11 mouse cellular contexts compared by ENCODE assay signal in the genomic region with DNA sequence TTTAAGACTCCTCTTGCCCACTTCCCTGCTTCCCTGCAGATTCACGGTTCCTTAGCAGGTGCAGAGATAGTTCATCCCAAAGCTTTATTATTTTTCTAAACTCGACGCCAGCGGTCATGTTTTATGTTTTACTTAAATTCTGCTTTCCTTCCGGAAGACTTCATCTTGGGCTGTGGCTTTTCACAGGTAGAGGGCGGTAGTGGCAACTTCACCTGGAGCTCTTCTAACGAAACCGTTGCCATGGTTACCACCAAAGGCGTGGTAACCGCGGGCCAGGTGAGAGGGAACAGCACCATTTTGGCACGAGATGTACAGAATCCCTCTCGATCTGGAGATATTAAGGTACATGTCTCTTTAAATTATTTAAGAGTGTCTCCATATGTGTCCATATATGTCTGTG. TPM values are rescaled to one million over a fixed set of nuclear protein-coding genes. Genes with fewer than 3 reads are reported as not detected.
DNase-seq lines count a peak whose midpoint lies in the region; ATAC-seq and TF ChIP-seq lines count a peak whose summit lies in the region.
"Had no signal": no experiment of that assay in that cellular context is flagged by ENCODE, and none has a peak within 500 bp of the region (broad histone marks: within the 10 kb centered on the region; RNA-seq: fewer than 3 reads in every experiment).

No protein-coding gene starts in this region.

- intact Hi-C loops in heart, adult 2 months (cut with DNase I): no loop called here

- ATAC-seq in heart, embryonic 11.5 days (replicated peaks; ENCODE audit: insufficient number of reproducible peaks, low FRiP score, low TSS enrichment): no peak

- H3K4me1 ChIP-seq in kidney, adult 2 months (ENCODE audit: control insufficient read depth, insufficient read depth, low read length): no peaks in the 10 kb centered on the region
- H3K4me1 ChIP-seq in heart, embryonic 11.5 days (ENCODE audit: control insufficient read depth, insufficient read depth, low read length): 0 out of 2 replicates have a peak, but pooled peaks cover 2% of the 10 kb centered on the region
- H3K4me1 ChIP-seq in heart, adult 2 months (ENCODE audit: control insufficient read depth, insufficient read depth, low read length): no peaks in the 10 kb centered on the region

- no peaks in the 10 kb centered on the region for H3K27me3 ChIP-seq in kidney, adult 2 months (replicated peaks; ENCODE audit: control insufficient read depth, insufficient read depth, low read length)
- no peaks in the 10 kb centered on the region for H3K27me3 ChIP-seq in heart, embryonic 11.5 days (ENCODE audit: control insufficient read depth, insufficient read depth, low read length)
- no peaks in the 10 kb centered on the region for H3K27me3 ChIP-seq in heart, adult 2 months (ENCODE audit: control insufficient read depth, insufficient read depth, low read length)

- no peaks in the 10 kb centered on the region for H3K36me3 ChIP-seq in kidney, adult 2 months (ENCODE audit: control insufficient read depth, insufficient read depth, low read length)
- no peaks in the 10 kb centered on the region for H3K36me3 ChIP-seq in heart, embryonic 11.5 days (ENCODE audit: control insufficient read depth, insufficient read depth, low read length)
- no peaks in the 10 kb centered on the region for H3K36me3 ChIP-seq in heart, adult 2 months (ENCODE audit: control insufficient read depth, insufficient read depth, low read length)

- 47% methylated on average over 13 of the region's 13 CpGs for WGBS in kidney, adult 2 months
- 31% methylated on average over 13 of the region's 13 CpGs for WGBS in heart, embryonic 11.5 days (ENCODE audit: insufficient replicate concordance)
- 50% methylated on average over 13 of the region's 13 CpGs for WGBS in heart, adult 2 months

- no peaks in the 10 kb centered on the region for H3K9me3 ChIP-seq in heart, embryonic 11.5 days (replicated peaks; ENCODE audit: control insufficient read depth, low read length)

- TF ChIP-seq POLR2A in kidney, adult 2 months (IDR thresholded peaks at IDR 0.05; ENCODE audit: low read depth, low read length): no peak
- TF ChIP-seq POLR2A in heart, adult 2 months (IDR thresholded peaks at IDR 0.05; ENCODE audit: insufficient read depth, low read depth, low read length): no peak

- peak; percentile 29; the same call in 1 of the 2 replicates for TF ChIP-seq CTCF in kidney, adult 2 months (conservative IDR thresholded peaks at IDR 0.05; ENCODE audit: insufficient read depth, insufficient read length, low read depth, low read length)
- no peak for TF ChIP-seq CTCF in heart, adult 2 months (IDR thresholded peaks at IDR 0.05)

- no peak overlapping the region for H3K4me2 ChIP-seq in heart, embryonic 11.5 days

- H3K4me3 ChIP-seq in kidney, adult 2 months (ENCODE audit: insufficient read depth, low read depth, low read length): no peak overlapping the region
- H3K4me3 ChIP-seq in heart, embryonic 11.5 days (ENCODE audit: low read depth, low read length): no peak overlapping the region
- no peak overlapping the region for H3K4me3 ChIP-seq in heart, adult 2 months
- H3K4me3 ChIP-seq: myocyte had no signal

- H3K9ac ChIP-seq in heart, embryonic 11.5 days (ENCODE audit: low read depth, low read length): no peak overlapping the region
- no peak overlapping the region for H3K9ac ChIP-seq in heart, adult 2 months (ENCODE audit: low read depth, low read length)

- DNase-seq in kidney, adult 2 months: peak; percentile 4
- DNase-seq in kidney, adult 11 months: no peak
- DNase-seq in A20 (ENCODE audit: low read depth, low spot score) (peak; percentile 65), R1 (ENCODE audit: low read depth, low spot score) (peak; percentile 91)
- DNase-seq in lung, adult 18-20 months: peak; percentile 11 to 58
- DNase-seq in adrenal gland, adult 18-20 months (ENCODE audit: low spot score in 2 of 2): no peak
- DNase-seq in heart, adult 2 months: no peak
- DNase-seq: cerebellum, adult 9-10 months; heart, postnatal 4 days had no signal

- no peaks in the 10 kb centered on the region for H3K79me2 ChIP-seq in heart, adult 2 months (replicated peaks; ENCODE audit: control insufficient read depth, insufficient read depth, low read length)

- no peak for TF ChIP-seq EP300 in heart, adult 2 months (IDR thresholded peaks at IDR 0.05; ENCODE audit: insufficient read depth, low read depth, low read length)

- no peak overlapping the region for H3K27ac ChIP-seq in kidney, adult 2 months (ENCODE audit: insufficient read depth, low read depth, low read length)
- H3K27ac ChIP-seq in heart, embryonic 11.5 days (ENCODE audit: low read depth, low read length): no peak overlapping the region
- no peak overlapping the region for H3K27ac ChIP-seq in heart, adult 2 months

RNA-seq across cellular contexts. Expression of gene Nup210l, which starts 32.7 kb away (rescaled TPM):
- polyA plus RNA-seq in kidney, adult 2 months (2012; rRNA removed): 0.12 and 0.14 TPM in 2 replicates
- total RNA-seq in adrenal gland, adult 18-20 months (2021): under 1 TPM; 0.48 to 0.53 TPM
- polyA plus RNA-seq in heart, embryonic 11.5 days (2014; fragmentation: Nextera tagmentation; extraction: Ambion mirVana): 0.60 and 0.61 TPM in 2 replicates
- under 1 TPM; 0.11 to 0.13 TPM for total RNA-seq in heart, adult 2 months (2021)
- 0.14 and 0.29 TPM in 2 replicates for polyA plus RNA-seq in heart, adult 2 months (2012; rRNA removed)

Comparison
In these comparisons a context has a peak if more than half of its experiments do, and no peak if none do; other contexts are left out.
1. DNase-seq: peak in kidney, adult 2 months (single experiment), A20 (single experiment), R1 (single experiment) and lung, adult 18-20 months (2 of 2); none in kidney, adult 11 months (single experiment), adrenal gland, adult 18-20 months (0 of 2) and heart, adult 2 months (0 of 2).